Mouse (Mus musculus) liver, embryonic 14.5 days (tissue): ENCODE measurements around the gene Astn2. TPM values are rescaled to one million over a fixed set of nuclear protein-coding genes. Genes with fewer than 3 reads are reported as not detected.

ENCODE experiments used
- ATAC-seq: fragments of 200-750 bp; cut with Nextera tagmentation; 2 replicates; pipeline ENCODE4 v1.8.0; 2017; ENCODE audit warnings: moderate number of reproducible peaks, mild to moderate bottlenecking, moderate library complexity; ENCODE audit not compliant: insufficient read depth
- DNase-seq, 3 experiments: peaks; one replicate each; pipeline ENCODE4 v3.0.0-alpha.2; 2012 to 2013; ENCODE audit warnings: low read depth in 3 of 3, low spot score in 3 of 3
- H3K27ac ChIP-seq: fragments of 300-500 bp; sonication (generic); 2 replicates; pipeline ENCODE4 v1.5.1; 2014; ENCODE audit warnings: moderate library complexity, mild to moderate bottlenecking, control low read depth, inconsistent platforms
- H3K27me3 ChIP-seq: fragments of 300-500 bp; sonication (generic); 2 replicates; pipeline ENCODE4 v1.6.1; 2014; ENCODE audit warnings: mild to moderate bottlenecking, low read length, moderate library complexity; ENCODE audit not compliant: control insufficient read depth, insufficient read depth
- H3K36me3 ChIP-seq: fragments of 300-500 bp; sonication (generic); replicated peaks from 2 replicates; pipeline ENCODE4 v1.6.1; 2014; ENCODE audit warnings: low read depth; ENCODE audit not compliant: control insufficient read depth, insufficient read depth
- H3K4me1 ChIP-seq, 2 experiments: fragments of 200-500 bp in 1 of 2; fragments of 300-500 bp in 1 of 2; sonication (generic) in 1 of 2; replicated peaks; 2 replicates each; pipeline ENCODE4 v1.6.1; 2012 to 2014; ENCODE audit warnings: antibody characterized with exemption in 1 of 2, inconsistent platforms in 1 of 2, low read length in 1 of 2; ENCODE audit not compliant: control insufficient read depth in 2 of 2, insufficient read depth in 2 of 2
- H3K4me2 ChIP-seq: fragments of 300-500 bp; sonication (generic); 2 replicates; pipeline ENCODE4 v1.6.1; 2014; ENCODE audit warnings: low read depth, mild to moderate bottlenecking, control low read depth, moderate library complexity
- H3K4me3 ChIP-seq, 2 experiments: fragments of 200-500 bp in 1 of 2; fragments of 300-500 bp in 1 of 2; sonication (generic) in 1 of 2; 2 replicates each; pipeline ENCODE4 v1.5.1; 2012 to 2014; ENCODE audit warnings: low read depth in 2 of 2, low read length in 2 of 2, mild to moderate bottlenecking in 2 of 2, control low read depth in 1 of 2, inconsistent platforms in 1 of 2, moderate library complexity in 1 of 2; ENCODE audit not compliant: insufficient read depth in 1 of 2
- H3K9ac ChIP-seq: fragments of 300-500 bp; sonication (generic); replicated peaks from 2 replicates; pipeline ENCODE4 v1.6.1; 2014; ENCODE audit warnings: mild to moderate bottlenecking, control low read depth, moderate library complexity
- H3K9me3 ChIP-seq: fragments of 300-500 bp; sonication (generic); 2 replicates; pipeline ENCODE4 v1.6.1; 2016; ENCODE audit warnings: low read length, mixed read lengths; ENCODE audit not compliant: control insufficient read depth
- CTCF ChIP-seq: IDR thresholded peaks from 2 replicates; pipeline ENCODE4 v1.5.1; 2016; ENCODE audit warnings: antibody characterized with exemption, low read depth, control low read depth
- EP300 ChIP-seq: IDR thresholded peaks from 2 replicates; pipeline ENCODE4 v1.6.1; 2016; ENCODE audit warnings: antibody characterized with exemption, low read depth
- WGBS: fragments of 180-500 bp; shearing (Covaris S2); extraction: QIAGEN DNeasy Blood & Tissue Kit; methylation state at CpG from one replicate; pipeline ENCODE4 v1.1.7; 2014; ENCODE audit not compliant: insufficient replicate concordance; 5-methylcytosine and 5-hydroxymethylcytosine counted together
- polyA plus RNA-seq, 2 experiments: library from polyadenylated mRNA; depleted of rRNA in 1 of 2; stranded (reverse) in 1 of 2; unstranded in 1 of 2; fragments of >200 nt; fragmentation: Nextera tagmentation in 1 of 2; extraction: Ambion mirVana in 1 of 2; gene quantifications; 2 replicates each; pipeline versions ENCODE4 v1.2.1 to v1.2.3; 2012 to 2014

Gene Astn2
- polyA plus RNA-seq, 2 experiments = 0.16 TPM; not detected in 1

- H3K9me3 ChIP-seq = no peaks in the 10 kb centered on the region
- no peak overlapping the region for H3K27ac ChIP-seq
- TF ChIP-seq CTCF (no peak), EP300 (no peak)
- DNase-seq (no peak), ATAC-seq (no peak)
- peaks cover 18% of the 10 kb centered on the region for H3K27me3 ChIP-seq
- no peaks in the 10 kb centered on the region for H3K36me3 ChIP-seq
- no peak overlapping the region for H3K4me3 ChIP-seq
- 53% methylated on average over 4 of the region's 4 CpGs for WGBS
- H3K4me2 ChIP-seq = no peak overlapping the region
- H3K4me1 ChIP-seq = no peaks in the 10 kb centered on the region
- no peak overlapping the region for H3K9ac ChIP-seq
Measured at GRCm38 (mm10) chr4:66399066-66399465, 5.3 kb downstream of the Astn2 start.

GRCm38 (mm10) chr4:66397216-66397615, 7.2 kb downstream of the Astn2 start:
- no peak for TF ChIP-seq EP300
- no peak for TF ChIP-seq CTCF
- H3K4me3 ChIP-seq = no peak overlapping the region
- no peak for ATAC-seq

GRCm38 (mm10) chr4:66393294-66393693, 11.1 kb downstream of the Astn2 start:
- TF ChIP-seq EP300 (no peak), CTCF (no peak)
- no peak for DNase-seq
- no peak for ATAC-seq

More at GRCm38 (mm10) chr4:66397216-66397615, 7.2 kb downstream of the Astn2 start:
- DNase-seq = no peak
- Histone ChIP-seq H3K36me3 (no peaks in the 10 kb centered on the region), H3K27ac (no peak overlapping the region), H3K4me2 (no peak overlapping the region), H3K4me1 (no peaks in the 10 kb centered on the region), H3K27me3 (no peaks in the 10 kb centered on the region), H3K9ac (no peak overlapping the region), H3K9me3 (no peaks in the 10 kb centered on the region)

GRCm38 (mm10) chr4:66390480-66390879, 13.9 kb downstream of the Astn2 start:
- ATAC-seq = no peak
- WGBS = 30% methylated on average over 4 of the region's 4 CpGs

More at GRCm38 (mm10) chr4:66393294-66393693, 11.1 kb downstream of the Astn2 start:
- Histone ChIP-seq H3K9me3 (no peaks in the 10 kb centered on the region), H3K27me3 (no peaks in the 10 kb centered on the region), H3K4me1 (no peaks in the 10 kb centered on the region), H3K36me3 (no peaks in the 10 kb centered on the region), H3K4me2 (no peak overlapping the region), H3K4me3 (no peak overlapping the region), H3K9ac (no peak overlapping the region), H3K27ac (no peak overlapping the region)
- WGBS = 58% methylated on average over 4 of the region's 4 CpGs

GRCm38 (mm10) chr4:66378586-66378985, 25.8 kb downstream of the Astn2 start:
- Histone ChIP-seq H3K4me2 (no peak overlapping the region), H3K9ac (no peak overlapping the region), H3K36me3 (no peaks in the 10 kb centered on the region), H3K9me3 (no peaks in the 10 kb centered on the region), H3K27ac (no peak overlapping the region), H3K27me3 (no peaks in the 10 kb centered on the region), H3K4me1 (no peaks in the 10 kb centered on the region), H3K4me3 (no peak overlapping the region)
- TF ChIP-seq EP300 (no peak), CTCF (no peak)
- WGBS = 33% methylated on average over 2 of the region's 2 CpGs
- ATAC-seq (no peak), DNase-seq (no peak)

More at GRCm38 (mm10) chr4:66390480-66390879, 13.9 kb downstream of the Astn2 start:
- Histone ChIP-seq H3K9ac (no peak overlapping the region), H3K4me2 (no peak overlapping the region), H3K4me3 (no peak overlapping the region), H3K27me3 (no peaks in the 10 kb centered on the region), H3K36me3 (no peaks in the 10 kb centered on the region), H3K4me1 (no peaks in the 10 kb centered on the region), H3K9me3 (no peaks in the 10 kb centered on the region), H3K27ac (no peak overlapping the region)
- no peak for DNase-seq
- no peak for TF ChIP-seq CTCF
- TF ChIP-seq EP300 = no peak
